Mouse (Mus musculus) hematopoietic stem cell, adult 5-6 weeks (primary cell): ENCODE data around the gene Luc7l3. TPM values are rescaled to one million over a fixed set of nuclear protein-coding genes. Genes with fewer than 3 reads are reported as not detected.

Experiments
- ATAC-seq, 2 experiments: fragments of 125-278 bp in 1 of 2; replicated peaks in 1 of 2; 2 replicates each; pipeline ENCODE4 v1.8.0; 2016 to 2017; ENCODE audit warnings: inconsistent platforms in 2 of 2, mild to moderate bottlenecking in 2 of 2, moderate number of reproducible peaks in 2 of 2, low read depth in 1 of 2, moderate TSS enrichment in 1 of 2; ENCODE audit not compliant: low FRiP score in 2 of 2, poor library complexity in 2 of 2, severe bottlenecking in 2 of 2, insufficient read depth in 1 of 2, low TSS enrichment in 1 of 2
- total RNA-seq: library from RNA; stranded (forward); fragments of 172-1452, 232-1000 nt; gene quantifications from 2 replicates; pipeline ENCODE4 v1.2.3, GENCODE M21; 2017

Gene Luc7l3
- total RNA-seq = 297 and 467 TPM in 2 replicates

- peak; percentile 83 to 94 for ATAC-seq
Observed at GRCm38 (mm10) chr11:94321931-94322400, at the start of gene Luc7l3. Luc7l3 (minus strand) TSS chr11:94321988.

GRCm38 (mm10) chr11:94370809-94371208 is 49.0 kb upstream of the Luc7l3 start:
- peak; percentile 84 to 94 for ATAC-seq

GRCm38 (mm10) chr11:94369981-94370380 is 48.2 kb upstream of the Luc7l3 start:
- no peak for ATAC-seq

DNA sequence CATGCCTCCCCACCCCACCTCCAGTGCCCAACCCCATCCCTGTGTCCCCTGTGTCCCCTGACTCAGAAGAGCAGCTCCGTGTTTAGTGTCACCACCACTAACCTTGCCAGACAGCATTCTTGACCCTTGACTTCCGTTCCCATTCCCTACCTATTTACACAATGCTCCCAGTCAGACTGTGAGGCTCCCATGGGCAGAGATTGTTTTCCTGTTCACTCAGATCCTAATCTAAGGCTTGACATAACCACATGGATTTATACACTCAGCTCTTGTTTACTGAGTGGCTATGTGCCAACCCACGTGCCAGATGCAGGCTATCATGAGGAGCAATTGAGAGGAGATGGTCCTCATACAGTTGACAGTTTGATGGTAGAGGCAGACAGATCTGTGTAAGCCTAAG is 43.6 kb upstream of the Luc7l3 start:
- no peak for ATAC-seq

- no peak for ATAC-seq
Observed at GRCm38 (mm10) chr11:94363690-94364089, 41.9 kb upstream of the Luc7l3 start.

DNA sequence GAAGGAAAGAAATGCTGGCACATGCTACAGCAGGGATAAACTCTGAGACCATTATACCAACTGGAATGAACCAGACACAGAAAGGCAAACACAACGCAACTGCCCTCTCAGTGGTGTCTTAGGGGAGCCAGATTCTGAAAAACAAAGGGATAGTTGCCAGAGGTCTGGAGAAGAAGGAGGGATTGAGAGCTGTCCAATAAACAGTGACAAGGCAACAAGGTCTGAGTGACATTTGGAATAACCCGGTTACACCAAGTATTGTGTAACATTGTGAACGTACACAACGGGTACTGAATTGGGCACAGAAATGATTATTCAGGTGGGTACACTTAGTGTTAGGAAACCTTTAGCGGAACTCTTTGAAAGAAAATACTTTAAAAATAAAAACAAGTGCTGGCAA is 40.3 kb upstream of the Luc7l3 start:
- no peak for ATAC-seq

DNA sequence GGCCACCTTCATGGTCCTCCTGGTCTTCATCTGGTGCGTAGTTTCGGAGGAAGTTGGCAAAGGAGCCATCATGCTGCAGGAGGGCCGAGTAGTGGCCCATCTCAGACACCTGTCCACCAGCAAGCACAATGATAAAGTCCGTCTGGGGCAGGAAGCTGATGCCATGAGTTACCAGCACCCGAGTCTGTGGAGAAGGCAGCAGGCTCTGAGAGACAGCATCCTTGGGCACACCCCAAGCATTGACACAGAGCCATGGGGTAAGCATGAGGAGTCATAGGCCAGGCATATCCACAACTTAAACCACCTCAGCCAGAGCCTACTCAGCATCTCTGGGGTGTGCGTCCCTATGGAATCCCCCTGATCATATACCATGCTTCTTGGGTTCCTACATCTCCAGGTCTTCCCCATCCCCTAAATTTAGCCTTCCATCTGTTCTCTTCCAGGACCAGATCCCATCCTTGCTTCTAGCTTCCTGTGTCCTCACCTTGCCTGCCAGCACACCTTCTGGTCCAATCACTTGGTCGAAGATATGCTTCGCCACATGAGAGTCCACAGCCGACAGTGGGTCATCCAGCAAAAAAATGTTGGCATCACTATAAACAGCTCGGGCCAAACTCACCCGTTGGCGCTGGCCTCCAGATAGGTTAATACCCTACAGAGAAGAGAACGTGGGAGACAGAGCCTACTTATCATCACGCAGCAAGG is 39.5 kb upstream of the Luc7l3 start:
- no peak for ATAC-seq

GRCm38 (mm10) chr11:94359168-94359567 is 37.4 kb upstream of the Luc7l3 start:
- ATAC-seq = no peak

- no peak for ATAC-seq
Observed at GRCm38 (mm10) chr11:94355521-94356217, 33.9 kb upstream of the Luc7l3 start.

- peak in 1 of 2 experiments; percentile 14; a peak in 1 of 4 replicates for ATAC-seq
Observed at GRCm38 (mm10) chr11:94351094-94351493, 29.3 kb upstream of the Luc7l3 start.

- no peak for ATAC-seq
Observed at GRCm38 (mm10) chr11:94350337-94350736, 28.5 kb upstream of the Luc7l3 start.

DNA sequence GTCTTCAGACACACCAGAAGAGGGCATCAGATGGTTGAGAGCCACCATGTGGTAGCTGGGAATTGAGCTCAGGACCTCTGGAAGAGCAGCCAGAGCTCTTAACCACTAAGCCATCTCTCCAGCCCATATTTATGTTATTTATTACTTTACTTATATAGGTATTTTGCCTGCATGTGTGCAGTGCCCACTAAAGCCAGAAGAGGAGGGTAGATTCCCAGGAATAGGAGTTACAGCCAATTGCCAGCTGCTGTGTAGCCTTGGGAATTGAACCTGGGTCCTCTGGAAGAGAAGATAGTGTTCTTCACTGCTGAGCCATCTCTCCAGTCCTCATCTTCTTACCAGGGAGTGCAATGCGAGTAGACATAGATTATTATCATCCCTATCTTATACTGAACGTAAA is 28.1 kb upstream of the Luc7l3 start:
- ATAC-seq = no peak

- no peak for ATAC-seq
Observed at GRCm38 (mm10) chr11:94347063-94347575, 25.3 kb upstream of the Luc7l3 start.

- ATAC-seq = no peak
Observed at GRCm38 (mm10) chr11:94346611-94347010, 24.8 kb upstream of the Luc7l3 start.

GRCm38 (mm10) chr11:94345926-94346325 is 24.1 kb upstream of the Luc7l3 start:
- no peak for ATAC-seq

- ATAC-seq = no peak
Observed at GRCm38 (mm10) chr11:94344470-94344869, 22.7 kb upstream of the Luc7l3 start.

GRCm38 (mm10) chr11:94343955-94344358 is 22.2 kb upstream of the Luc7l3 start:
- no peak for ATAC-seq

DNA sequence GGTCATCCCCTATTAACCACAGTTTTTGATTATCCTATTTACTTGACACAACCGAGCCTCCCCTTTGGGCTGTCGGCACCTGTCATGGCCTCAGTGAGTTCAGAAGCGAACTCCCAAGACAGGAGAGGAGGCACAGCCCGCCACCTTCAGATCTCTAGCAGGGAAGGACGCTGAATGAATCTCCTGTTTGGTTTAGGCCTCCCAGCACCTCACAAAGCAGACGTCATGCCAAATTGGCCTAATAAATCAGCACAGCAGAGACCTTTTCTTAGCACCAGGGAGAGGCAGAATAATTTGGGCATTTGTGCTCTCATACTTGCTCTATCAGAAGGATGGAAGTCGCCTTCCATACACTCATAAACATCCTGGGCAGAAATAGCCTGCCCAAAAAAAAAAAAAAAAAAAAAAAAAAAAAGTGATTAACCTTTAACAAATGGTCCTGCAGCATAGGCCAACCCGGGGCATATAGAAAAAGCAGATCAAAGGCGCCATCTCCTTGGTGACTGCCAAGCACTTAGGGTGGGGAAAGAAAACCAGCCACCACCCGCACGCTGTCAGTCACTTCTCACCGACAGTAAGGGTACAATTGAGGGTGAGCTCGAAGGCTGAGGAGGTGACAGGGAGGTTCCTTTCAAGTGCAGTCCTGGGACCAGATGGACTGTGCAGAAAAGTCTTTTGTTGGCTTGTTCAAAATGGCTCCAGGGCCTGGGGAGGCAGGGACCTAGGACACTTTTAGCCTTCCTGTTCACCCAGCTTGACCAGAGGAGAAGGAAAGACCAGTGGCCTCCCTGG is 20.5 kb upstream of the Luc7l3 start:
- no peak for ATAC-seq
